Mouse (Mus musculus) T-cell, adult 2 months (primary cell): Measurements from ENCODE around the gene Edn1.

Experiments
- DNase-seq: peaks from one replicate; pipeline ENCODE4 v3.0.0; 2022; ENCODE audit warnings: low spot score

Edn1 gene

GRCm38 (mm10) chr13:42301161-42301721, at the start of gene Edn1:
TSS of gene Edn1 (plus strand) at chr13:42301476.
- peak; percentile 29 for DNase-seq

GRCm38 (mm10) chr13:42253821-42254220, 47.5 kb upstream of the Edn1 start:
- no peak for DNase-seq

- no peak for DNase-seq
These were observed 46.2 kb upstream of the Edn1 start for GRCm38 (mm10) chr13:42255105-42255504.

- no peak for DNase-seq
These were observed 42.9 kb upstream of the Edn1 start for GRCm38 (mm10) chr13:42258422-42258821.

- DNase-seq = no peak
These were observed 40.6 kb upstream of the Edn1 start for GRCm38 (mm10) chr13:42260667-42261066.

GRCm38 (mm10) chr13:42270051-42270450, 31.2 kb upstream of the Edn1 start:
- DNase-seq = no peak

- DNase-seq = no peak
These were observed 24.4 kb upstream of the Edn1 start for GRCm38 (mm10) chr13:42276774-42277454.

GRCm38 (mm10) chr13:42277751-42278150, 23.5 kb upstream of the Edn1 start:
- no peak for DNase-seq

- no peak for DNase-seq
These were observed 15.4 kb upstream of the Edn1 start for GRCm38 (mm10) chr13:42285896-42286295.

- no peak for DNase-seq
These were observed 14.5 kb upstream of the Edn1 start for GRCm38 (mm10) chr13:42286768-42287167.

GRCm38 (mm10) chr13:42292593-42292992, 8.7 kb upstream of the Edn1 start:
- no peak for DNase-seq

GRCm38 (mm10) chr13:42298302-42298701, 3.0 kb upstream of the Edn1 start:
- no peak for DNase-seq

- DNase-seq = no peak
These were observed 2.5 kb upstream of the Edn1 start for GRCm38 (mm10) chr13:42298766-42299165.

GRCm38 (mm10) chr13:42300567-42300966, 709 bp upstream of the Edn1 start:
- peak; percentile 49 for DNase-seq

GRCm38 (mm10) chr13:42301961-42302861, 935 bp downstream of the Edn1 start:
- no peak for DNase-seq

- DNase-seq = no peak
These were observed 2.1 kb downstream of the Edn1 start for GRCm38 (mm10) chr13:42303180-42303929.

GRCm38 (mm10) chr13:42304139-42304538, 2.9 kb downstream of the Edn1 start:
- no peak for DNase-seq

GRCm38 (mm10) chr13:42306870-42307800, 5.9 kb downstream of the Edn1 start:
- DNase-seq = no peak

- DNase-seq = no peak
These were observed 7.3 kb downstream of the Edn1 start for GRCm38 (mm10) chr13:42308368-42309103.

- DNase-seq = no peak
These were observed 8.5 kb downstream of the Edn1 start for GRCm38 (mm10) chr13:42309804-42310203.
